Mouse (Mus musculus) bone marrow macrophage, adult 2 months (primary cell): ENCODE results near the gene Sgce.

Source experiments
- CTCF ChIP-seq: IDR thresholded peaks from 2 replicates; pipeline ENCODE4 v1.5.1; 2012; ENCODE audit warnings: low read depth, mild to moderate bottlenecking, low read length, moderate library complexity
- POLR2A ChIP-seq: IDR thresholded peaks from 2 replicates; pipeline ENCODE4 v1.6.1; 2012; ENCODE audit warnings: mild to moderate bottlenecking, low read depth, low read length, borderline replicate concordance

- no peak for TF ChIP-seq CTCF
- no peak for TF ChIP-seq POLR2A
Observed at GRCm38 (mm10) chr6:4695778-4696177, 51.2 kb downstream of the Sgce start.
